Mouse (Mus musculus) ES-E14 (cell line): ENCODE measurements around the gene Ube2q1. TPM values are rescaled to one million over a fixed set of nuclear protein-coding genes. Genes with fewer than 3 reads are reported as not detected.

ENCODE experiments used
- DNase-seq: peaks from one replicate; pipeline ENCODE4 v3.0.0-alpha.2; 2013; ENCODE audit warnings: low read depth, low spot score
- H3K27ac ChIP-seq: 2 replicates; pipeline ENCODE4 v1.5.1; 2012; ENCODE audit warnings: low read depth, mild to moderate bottlenecking, low read length, moderate library complexity, mixed read lengths; ENCODE audit not compliant: poor library complexity, insufficient read depth, severe bottlenecking
- H3K36me3 ChIP-seq: 2 replicates; pipeline ENCODE4 v1.6.1; 2012; ENCODE audit warnings: mild to moderate bottlenecking, low read length, moderate library complexity, mixed read lengths; ENCODE audit not compliant: control insufficient read depth, poor library complexity, insufficient read depth, severe bottlenecking
- H3K4me1 ChIP-seq, 2 experiments: fragments of 150-350 bp in 1 of 2; sonication (generic) in 1 of 2; 2 replicates each; pipeline ENCODE4 v1.6.1; 2012; ENCODE audit warnings: low read length in 2 of 2, mild to moderate bottlenecking in 1 of 2, mixed read lengths in 1 of 2; ENCODE audit not compliant: control insufficient read depth in 2 of 2, insufficient read depth in 2 of 2, poor library complexity in 1 of 2
- H3K4me3 ChIP-seq, 2 experiments: fragments of 150-350 bp in 1 of 2; sonication (generic) in 1 of 2; 2 replicates each; pipeline ENCODE4 v1.5.1; 2012; ENCODE audit warnings: low read length in 2 of 2, low read depth in 1 of 2, mild to moderate bottlenecking in 1 of 2, mixed read lengths in 1 of 2; ENCODE audit not compliant: insufficient read depth in 1 of 2, poor library complexity in 1 of 2, severe bottlenecking in 1 of 2
- H3K9ac ChIP-seq: 2 replicates; pipeline ENCODE4 v1.6.1; 2012; ENCODE audit warnings: low read depth, mild to moderate bottlenecking, low read length, mixed read lengths; ENCODE audit not compliant: poor library complexity, insufficient read depth, severe bottlenecking
- H3K9me3 ChIP-seq: fragments of 150-350 bp; sonication (generic); 2 replicates; pipeline ENCODE4 v1.6.1; 2012; ENCODE audit warnings: low read depth, mild to moderate bottlenecking, low read length; ENCODE audit not compliant: control insufficient read depth, insufficient read depth
- CHD2 ChIP-seq: IDR thresholded peaks from 2 replicates; pipeline ENCODE4 v1.6.1; 2014; ENCODE audit warnings: mild to moderate bottlenecking, low read depth, low read length, inconsistent platforms
- HCFC1 ChIP-seq: IDR thresholded peaks from 2 replicates; pipeline ENCODE4 v1.6.1; 2012; ENCODE audit warnings: low read length, inconsistent platforms, borderline replicate concordance; ENCODE audit not compliant: insufficient read depth
- MAFK ChIP-seq: IDR thresholded peaks from 2 replicates; pipeline ENCODE4 v1.6.1; 2014; ENCODE audit warnings: mild to moderate bottlenecking, low read depth, low read length, inconsistent platforms; ENCODE audit not compliant: insufficient read depth
- ZC3H11A ChIP-seq: IDR thresholded peaks from 2 replicates; pipeline ENCODE4 v1.6.1; 2012; ENCODE audit warnings: low read depth, mild to moderate bottlenecking, inconsistent platforms, low read length, borderline replicate concordance
- ZNF384 ChIP-seq: IDR thresholded peaks from 2 replicates; pipeline ENCODE4 v1.6.1; 2012; ENCODE audit warnings: low read depth, low read length, inconsistent platforms
- in situ Hi-C, 2 experiments: fragments of 600-800 bp; cut with MboI; formaldehyde crosslinking; loops; one replicate each; pipeline ENCODE4 v1.15.1; 2025; ENCODE audit warnings: low sequenced_read_pairs in 2 of 2, inconsistent platforms in 1 of 2; ENCODE audit not compliant: unreplicated experiment in 2 of 2
- total RNA-seq: library from RNA; depleted of rRNA; stranded (reverse); fragments of 300-350 nt; gene quantifications from 2 replicates; pipeline ENCODE4 v1.2.3, GENCODE M21; 2012

The Ube2q1 gene
- total RNA-seq, 1 experiment = 45.2 TPM

DNA sequence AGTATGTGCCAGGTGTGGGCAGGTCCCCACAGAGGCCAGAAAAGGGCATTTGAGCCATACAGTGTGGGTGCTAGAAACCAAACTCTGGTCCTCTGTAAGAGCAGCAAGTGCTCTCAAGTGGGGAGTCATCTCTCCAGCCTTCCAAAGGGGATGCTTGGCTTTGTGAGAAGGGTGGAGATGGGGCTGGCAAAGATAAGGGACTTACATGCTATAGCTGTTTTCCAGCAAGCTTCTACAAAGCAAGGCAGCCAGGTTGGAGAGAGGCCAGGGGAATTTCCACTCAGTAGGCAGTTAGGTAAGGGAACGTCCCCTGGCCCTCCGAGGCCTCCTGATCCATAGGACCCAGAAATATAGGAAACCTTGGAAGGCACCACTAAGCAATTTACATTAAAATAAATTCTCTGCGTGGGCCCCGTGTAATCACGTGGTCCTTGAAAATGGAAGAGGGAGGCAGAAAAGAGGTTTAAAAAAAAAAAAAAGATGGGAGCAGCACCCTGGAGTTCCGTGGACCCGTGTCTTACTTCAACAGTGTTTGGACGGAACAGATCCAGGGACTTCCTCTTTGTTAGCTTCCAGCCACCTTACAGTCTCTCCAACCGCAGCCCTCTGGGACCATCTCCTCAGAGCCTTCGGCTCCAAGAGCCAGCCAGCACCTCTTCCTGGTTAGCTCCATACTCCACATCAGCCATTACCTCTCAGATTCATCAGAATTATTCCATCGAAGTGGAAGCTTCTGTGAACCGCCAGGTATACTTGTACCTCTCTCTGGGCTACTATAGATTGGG, 47.1 kb downstream of the Ube2q1 start:
- Histone ChIP-seq H3K36me3 (no peaks in the 10 kb centered on the region; the same call in 1 of the 2 replicates), H3K4me1 (peaks cover 3 to 15% of the 10 kb centered on the region in 2 experiments; a peak in 2 of 4 replicates), H3K27ac (no peak overlapping the region), H3K9me3 (no peaks in the 10 kb centered on the region), H3K4me3 (no peak overlapping the region), H3K9ac (no peak overlapping the region)
- in situ Hi-C loops = no loop called here
- TF ChIP-seq MAFK (no peak), HCFC1 (no peak), CHD2 (no peak), ZNF384 (no peak), ZC3H11A (no peak)
- DNase-seq = no peak

DNA sequence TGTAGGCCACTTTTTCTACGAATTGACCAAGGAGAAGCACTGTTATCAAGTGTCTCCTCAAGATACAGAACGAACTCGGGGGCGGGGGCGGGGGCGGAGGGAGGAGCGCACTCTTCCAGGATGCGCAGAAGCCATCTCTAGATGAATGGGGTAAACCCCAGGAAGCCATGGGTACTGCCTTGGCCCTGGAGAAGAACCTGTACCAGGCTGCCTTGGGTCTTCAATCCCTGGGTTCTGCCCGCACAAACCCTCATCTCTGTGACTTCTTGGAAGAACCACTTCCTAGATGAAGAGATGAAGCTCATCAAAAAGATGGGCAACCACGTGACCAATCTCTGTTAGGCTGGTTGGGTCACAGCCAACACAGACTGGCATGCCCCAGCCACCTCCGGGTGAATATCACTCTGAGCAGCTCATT, 47.7 kb downstream of the Ube2q1 start:
- no peaks in the 10 kb centered on the region for H3K9me3 ChIP-seq
- H3K4me1 ChIP-seq = peaks cover 3 to 16% of the 10 kb centered on the region in 2 experiments; a peak in 3 of 4 replicates
- in situ Hi-C loops = no loop called here
- TF ChIP-seq MAFK = no peak
- TF ChIP-seq CHD2 = no peak
- no peak for TF ChIP-seq ZNF384
- no peak for TF ChIP-seq HCFC1
- TF ChIP-seq ZC3H11A = no peak
- no peak overlapping the region for H3K27ac ChIP-seq
- no peak for DNase-seq
- H3K4me3 ChIP-seq = no peak overlapping the region
- no peak overlapping the region for H3K9ac ChIP-seq
- no peaks in the 10 kb centered on the region; the same call in 1 of the 2 replicates for H3K36me3 ChIP-seq

DNA sequence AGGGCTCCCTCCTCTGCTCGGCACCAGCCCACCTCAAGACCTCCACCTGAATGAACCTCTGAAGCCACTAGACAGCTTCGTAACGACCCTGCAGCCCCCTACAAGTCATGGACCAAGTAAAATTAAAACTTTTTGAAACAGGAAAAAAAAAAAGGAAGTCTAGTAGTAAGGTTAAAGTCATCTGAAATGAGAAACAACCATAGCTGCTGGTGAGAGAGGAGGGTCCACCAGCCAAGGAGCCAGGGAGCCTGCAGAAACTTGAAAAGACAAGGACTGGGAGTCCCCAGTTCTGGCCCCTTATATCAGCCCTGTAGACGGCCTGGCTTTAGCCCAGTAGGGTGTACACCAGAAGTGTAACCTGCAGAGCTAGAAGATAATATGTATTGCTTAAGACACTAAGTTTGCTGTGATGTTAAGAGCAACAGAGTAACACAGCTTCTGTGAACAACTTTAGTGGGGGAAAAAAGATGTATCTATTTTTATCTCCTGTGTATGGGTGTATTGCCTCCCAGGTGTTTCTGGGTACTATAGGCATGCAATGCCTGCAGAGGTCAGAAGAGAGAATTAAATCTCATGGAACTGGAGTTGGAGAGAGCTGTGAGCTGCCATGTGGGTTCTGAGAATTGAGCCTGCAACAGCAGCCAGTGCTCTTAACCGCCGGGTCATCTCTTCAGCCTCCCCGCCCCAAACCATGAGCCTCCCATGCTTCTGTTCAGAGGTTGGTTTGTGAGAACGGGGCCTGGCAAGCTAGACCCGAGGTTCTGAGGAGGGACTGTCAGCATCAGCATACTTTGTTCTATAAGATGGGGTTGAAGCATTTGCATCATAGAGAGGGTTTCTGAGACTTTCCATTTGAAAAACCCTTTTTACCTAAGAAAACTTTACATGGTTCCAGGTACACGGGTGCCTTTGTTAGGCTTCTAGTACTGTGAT, 48.4 kb downstream of the Ube2q1 start:
- in situ Hi-C loops = no loop called here
- TF ChIP-seq ZNF384 (no peak), CHD2 (no peak), MAFK (no peak), ZC3H11A (no peak), HCFC1 (no peak)
- Histone ChIP-seq H3K4me3 (no peak overlapping the region), H3K27ac (no peak overlapping the region), H3K9ac (no peak overlapping the region), H3K36me3 (no peaks in the 10 kb centered on the region; the same call in 1 of the 2 replicates), H3K9me3 (no peaks in the 10 kb centered on the region), H3K4me1 (peaks cover 5 to 17% of the 10 kb centered on the region in 2 experiments; a peak in 3 of 4 replicates)
- DNase-seq = no peak

DNA sequence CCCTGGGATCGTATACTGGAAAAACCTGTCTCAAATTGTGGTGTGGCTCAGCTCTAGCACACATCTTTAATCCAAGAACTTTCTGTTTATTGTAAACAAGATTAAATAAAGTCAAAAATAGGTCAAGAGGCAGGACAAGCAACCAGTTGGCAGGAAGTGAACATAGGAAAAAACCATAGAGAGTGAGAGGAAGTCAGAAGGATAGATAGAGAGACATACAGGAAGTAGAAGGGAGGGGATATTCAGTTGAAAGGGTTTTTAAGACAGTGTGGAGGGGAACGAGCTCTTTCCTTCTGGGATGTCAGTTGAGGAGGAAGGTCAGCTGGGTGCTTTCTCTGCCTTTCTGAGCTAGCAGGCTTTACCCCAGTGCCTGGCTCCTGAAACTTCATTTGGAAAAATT, 50.2 kb downstream of the Ube2q1 start:
- no peaks in the 10 kb centered on the region; the same call in 1 of the 2 replicates for H3K36me3 ChIP-seq
- no peak overlapping the region for H3K9ac ChIP-seq
- in situ Hi-C loops = no loop called here
- no peaks in the 10 kb centered on the region for H3K9me3 ChIP-seq
- TF ChIP-seq CHD2 = no peak
- no peak overlapping the region for H3K27ac ChIP-seq
- H3K4me1 ChIP-seq = peaks cover 2 to 14% of the 10 kb centered on the region in 2 experiments; a peak in 3 of 4 replicates
- DNase-seq = no peak
- no peak overlapping the region for H3K4me3 ChIP-seq
